Mouse (Mus musculus) adrenal gland, postnatal 36 days (tissue): ENCODE measurements around the gene Wasl. TPM values are rescaled to one million over a fixed set of nuclear protein-coding genes. Genes with fewer than 3 reads are reported as not detected.

Experiments used
- DNase-seq, 2 experiments: peaks; one replicate each; pipeline ENCODE4 v3.0.0; 2021; ENCODE audit warnings: mixed read lengths in 1 of 2
- total RNA-seq, 2 experiments: library from RNA; stranded (reverse); gene quantifications; 2 replicates each; pipeline ENCODE4 v1.2.3; 2021

Wasl gene
- total RNA-seq, 2 experiments from 2014 or later, result 57.7 to 70.4 TPM

GRCm38 (mm10) chr6:24645346-24646053 lies 19.3 kb downstream of the Wasl start:
- no peak for DNase-seq

- no peak for DNase-seq
Observed at GRCm38 (mm10) chr6:24642960-24643359, 21.8 kb downstream of the Wasl start.

GRCm38 (mm10) chr6:24642161-24642560 lies 22.6 kb downstream of the Wasl start:
- no peak for DNase-seq

GRCm38 (mm10) chr6:24641286-24641685 lies 23.5 kb downstream of the Wasl start:
- no peak for DNase-seq

- DNase-seq, result peak in 1 of 2 experiments; percentile 28
Observed at GRCm38 (mm10) chr6:24635814-24636213, 29.0 kb downstream of the Wasl start.

GRCm38 (mm10) chr6:24634065-24634464 lies 30.7 kb downstream of the Wasl start:
- DNase-seq, result no peak

- peak; percentile 36 to 56 for DNase-seq
Observed at GRCm38 (mm10) chr6:24632061-24632460, 32.7 kb downstream of the Wasl start.

- no peak for DNase-seq
Observed at GRCm38 (mm10) chr6:24628499-24628898, 36.3 kb downstream of the Wasl start.

- peak; percentile 23 to 48 for DNase-seq
Observed at GRCm38 (mm10) chr6:24627586-24628030, 37.2 kb downstream of the Wasl start.

- no peak for DNase-seq
Observed at GRCm38 (mm10) chr6:24622098-24622497, 42.7 kb downstream of the Wasl start.

GRCm38 (mm10) chr6:24620936-24621335 lies 43.9 kb downstream of the Wasl start:
- DNase-seq, result no peak

GRCm38 (mm10) chr6:24619285-24620045 lies 45.3 kb downstream of the Wasl start:
- DNase-seq, result no peak

GRCm38 (mm10) chr6:24616746-24617145 lies 48.1 kb downstream of the Wasl start:
- no peak for DNase-seq

GRCm38 (mm10) chr6:24613918-24614317 lies 50.9 kb downstream of the Wasl start:
- DNase-seq, result no peak

GRCm38 (mm10) chr6:24613346-24613745 lies 51.5 kb downstream of the Wasl start:
- DNase-seq, result no peak

GRCm38 (mm10) chr6:24612074-24612755 lies 52.6 kb downstream of the Wasl start:
- DNase-seq, result no peak

GRCm38 (mm10) chr6:24610358-24610757 lies 54.5 kb downstream of the Wasl start:
- no peak for DNase-seq

- no peak for DNase-seq
Observed at GRCm38 (mm10) chr6:24609531-24609930, 55.3 kb downstream of the Wasl start.

- DNase-seq, result no peak
Observed at GRCm38 (mm10) chr6:24608682-24609081, 56.1 kb downstream of the Wasl start.

- no peak for DNase-seq
Observed at GRCm38 (mm10) chr6:24608129-24608528, 56.7 kb downstream of the Wasl start.

- no peak for DNase-seq
Observed at GRCm38 (mm10) chr6:24607531-24607930, 57.3 kb downstream of the Wasl start.

GRCm38 (mm10) chr6:24606512-24606911 lies 58.3 kb downstream of the Wasl start:
- DNase-seq, result no peak

GRCm38 (mm10) chr6:24605631-24606030 lies 59.2 kb downstream of the Wasl start:
- DNase-seq, result no peak
